Mouse (Mus musculus) embryonic stem cell, embryonic (primary cell): ENCODE data around the gene Birc5.

Experiments
- CTCF ChIA-PET, 4 experiments: fragments of 300-600 bp in 2 of 4; fragments of 350-600 bp in 2 of 4; sonication (Branson Sonifier 250); formaldehyde crosslinking; loops; one replicate each; lab custom pipeline; 2022; ENCODE audit warnings: inconsistent platforms in 2 of 4; lab: Charles Lee
- POLR2A ChIA-PET, 4 experiments: fragments of 300-600 bp in 2 of 4; fragments of 350-600 bp in 2 of 4; sonication (Branson Sonifier 250); formaldehyde crosslinking; loops; one replicate each; lab custom pipeline; 2022; ENCODE audit warnings: antibody characterized with exemption in 4 of 4, inconsistent platforms in 1 of 4; lab: Charles Lee

The Birc5 gene

GRCm38 (mm10) chr11:117858392-117858791, 9.3 kb downstream of the Birc5 start:
- CTCF ChIA-PET = interaction anchor here in 2 of 4 experiments (0.5 to 0.7 kb wide), 4 partner anchors 10 to 1976 kb away, joined by 3 to 6 read pairs (median 3); no protein-coding TSS in a partner anchor
- POLR2A ChIA-PET = interaction anchor here in 3 of 4 experiments (0.5 to 6.3 kb wide), 22 partner anchors 8 to 1832 kb away, joined by 3 to 59 read pairs (median 4); partner anchors contain the start of genes Birc5 (in 2 of the 3) and Socs3 (in 1 of the 3)

- ChIA-PET CTCF (interaction anchor here (0.5 to 1.9 kb wide), 8 partner anchors 8 to 1078 kb away, joined by 3 to 8 read pairs (median 4); no protein-coding TSS in a partner anchor), POLR2A (interaction anchor here (0.5 to 5.6 kb wide), 25 partner anchors 9 to 459 kb away, joined by 3 to 46 read pairs (median 3); partner anchors contain the start of genes Birc5 (in 3 of the 4), Pgs1 (in 1 of the 4), Socs3 (in 1 of the 4) and Tha1 (in 1 of the 4))
Observed at GRCm38 (mm10) chr11:117860601-117861000, 11.6 kb downstream of the Birc5 start, which contains the start of gene Tmem235. TSS of gene Tmem235 (plus strand) at chr11:117860752.

GRCm38 (mm10) chr11:117863174-117863856, 14.3 kb downstream of the Birc5 start:
- POLR2A ChIA-PET = interaction anchor here (0.5 to 7.1 kb wide), 23 partner anchors 8 to 479 kb away, joined by 3 to 59 read pairs (median 4); partner anchors contain the start of genes Afmid (in 1 of the 4), Birc5 (in 1 of the 4), Tk1 (in 1 of the 4) and Usp36 (in 1 of the 4)
- CTCF ChIA-PET = interaction anchor here in 3 of 4 experiments (0.5 to 4.0 kb wide), 6 partner anchors 11 to 302 kb away, joined by 3 to 17 read pairs (median 5); no protein-coding TSS in a partner anchor

GRCm38 (mm10) chr11:117864805-117865204, 15.8 kb downstream of the Birc5 start:
- CTCF ChIA-PET = interaction anchor here (0.5 to 4.0 kb wide), 10 partner anchors 10 to 470 kb away, joined by 3 to 17 read pairs (median 6); partner anchors contain the start of gene Birc5 (in 1 of the 4)
- POLR2A ChIA-PET = interaction anchor here in 3 of 4 experiments (0.6 to 7.1 kb wide), 21 partner anchors 9 to 684 kb away, joined by 3 to 59 read pairs (median 5); partner anchors contain the start of gene Birc5 (in 1 of the 3)

GRCm38 (mm10) chr11:117865988-117866387, 16.9 kb downstream of the Birc5 start:
- ChIA-PET POLR2A (interaction anchor here (0.6 to 7.1 kb wide), 19 partner anchors 8 to 255 kb away, joined by 3 to 59 read pairs (median 4); no protein-coding TSS in a partner anchor), CTCF (interaction anchor here in 2 of 4 experiments (1.0 to 4.0 kb wide), 7 partner anchors 9 to 453 kb away, joined by 3 to 17 read pairs (median 7); no protein-coding TSS in a partner anchor)

GRCm38 (mm10) chr11:117870688-117871365, 21.8 kb downstream of the Birc5 start:
- POLR2A ChIA-PET = interaction anchor here in 2 of 4 experiments (0.6 to 2.3 kb wide), 9 partner anchors 10 to 137 kb away, joined by 3 to 7 read pairs (median 3); partner anchors contain the start of genes Tmem235 (in 2 of the 2) and Pgs1 (in 1 of the 2)
- CTCF ChIA-PET = interaction anchor here (0.6 to 2.7 kb wide), 30 partner anchors 11 to 1395 kb away, joined by 3 to 11 read pairs (median 4); partner anchors contain the start of genes Socs3 (in 2 of the 4) and Tmem235 (in 1 of the 4)

GRCm38 (mm10) chr11:117871376-117871775, 22.3 kb downstream of the Birc5 start:
- ChIA-PET POLR2A (interaction anchor here in 2 of 4 experiments (0.6 to 2.3 kb wide), 9 partner anchors 10 to 228 kb away, joined by 3 to 7 read pairs (median 3); partner anchors contain the start of genes Tmem235 (in 2 of the 2) and Pgs1 (in 1 of the 2)), CTCF (interaction anchor here (0.7 to 2.7 kb wide), 17 partner anchors 12 to 694 kb away, joined by 3 to 11 read pairs (median 4); partner anchors contain the start of genes Socs3 (in 2 of the 4) and Tmem235 (in 1 of the 4))

GRCm38 (mm10) chr11:117871911-117872584, 23.0 kb downstream of the Birc5 start:
- ChIA-PET CTCF (interaction anchor here (0.5 to 2.7 kb wide), 17 partner anchors 12 to 694 kb away, joined by 3 to 11 read pairs (median 4); partner anchors contain the start of genes Socs3 (in 2 of the 4) and Tmem235 (in 1 of the 4)), POLR2A (interaction anchor here in 2 of 4 experiments (0.6 to 2.3 kb wide), 9 partner anchors 11 to 228 kb away, joined by 3 to 7 read pairs (median 4); partner anchors contain the start of gene Tmem235 (in 1 of the 2))

GRCm38 (mm10) chr11:117872861-117873608, 24.0 kb downstream of the Birc5 start, which contains the start of gene Tha1:
TSS of gene Tha1 (minus strand) at chr11:117873481.
- POLR2A ChIA-PET = interaction anchor here in 2 of 4 experiments (1.0 to 2.7 kb wide), 7 partner anchors 12 to 201 kb away, joined by 3 to 16 read pairs (median 5); partner anchors contain the start of gene Tmem235 (in 1 of the 2)
- CTCF ChIA-PET = interaction anchor here in 3 of 4 experiments (0.6 to 3.0 kb wide), 7 partner anchors 16 to 221 kb away, joined by 3 to 21 read pairs (median 5); no protein-coding TSS in a partner anchor

GRCm38 (mm10) chr11:117874419-117874818, 25.4 kb downstream of the Birc5 start:
- POLR2A ChIA-PET = interaction anchor here (0.5 to 2.7 kb wide), 46 partner anchors 9 to 1486 kb away, joined by 3 to 16 read pairs (median 4); partner anchors contain the start of genes Socs3 (in 3 of the 4), Birc5 (in 1 of the 4) and Tmem235 (in 1 of the 4)
- CTCF ChIA-PET = interaction anchor here (0.5 to 3.0 kb wide), 96 partner anchors 8 to 1658 kb away, joined by 3 to 22 read pairs (median 4); partner anchors contain the start of genes Socs3 (in 3 of the 4) and Birc5 (in 2 of the 4)

GRCm38 (mm10) chr11:117875681-117876080, 26.6 kb downstream of the Birc5 start:
- ChIA-PET POLR2A (interaction anchor here (0.6 to 7.4 kb wide), 27 partner anchors 11 to 333 kb away, joined by 3 to 100 read pairs (median 4); partner anchors contain the start of genes Socs3 (in 2 of the 4) and Birc5 (in 1 of the 4)), CTCF (interaction anchor here (0.5 to 3.0 kb wide), 17 partner anchors 11 to 491 kb away, joined by 3 to 21 read pairs (median 8); partner anchors contain the start of gene Socs3 (in 1 of the 4))

- ChIA-PET POLR2A (interaction anchor here (0.5 to 7.4 kb wide), 49 partner anchors 9 to 1121 kb away, joined by 3 to 100 read pairs (median 4); partner anchors contain the start of genes Socs3 (in 3 of the 4) and Tnrc6c (in 1 of the 4)), CTCF (interaction anchor here (0.6 to 1.9 kb wide), 16 partner anchors 10 to 559 kb away, joined by 3 to 11 read pairs (median 4); partner anchors contain the start of genes Socs3 (in 2 of the 4) and Birc5 (in 1 of the 4))
Observed at GRCm38 (mm10) chr11:117877917-117878745, 29.1 kb downstream of the Birc5 start.

GRCm38 (mm10) chr11:117878892-117879291, 29.8 kb downstream of the Birc5 start:
- POLR2A ChIA-PET = interaction anchor here (0.6 to 7.4 kb wide), 55 partner anchors 10 to 1121 kb away, joined by 3 to 100 read pairs (median 4); partner anchors contain the start of genes Socs3 (in 3 of the 4) and Tnrc6c (in 1 of the 4)
- CTCF ChIA-PET = interaction anchor here (0.6 to 1.9 kb wide), 19 partner anchors 9 to 515 kb away, joined by 3 to 11 read pairs (median 4); partner anchors contain the start of gene Socs3 (in 2 of the 4)

GRCm38 (mm10) chr11:117879676-117880075, 30.6 kb downstream of the Birc5 start:
- CTCF ChIA-PET = interaction anchor here in 3 of 4 experiments (0.6 to 1.9 kb wide), 15 partner anchors 8 to 514 kb away, joined by 3 to 11 read pairs (median 4); no protein-coding TSS in a partner anchor
- POLR2A ChIA-PET = interaction anchor here (0.6 to 7.4 kb wide), 49 partner anchors 9 to 1065 kb away, joined by 3 to 100 read pairs (median 4); partner anchors contain the start of genes Socs3 (in 3 of the 4) and Tnrc6c (in 1 of the 4)
